Mouse (Mus musculus): Measurements from ENCODE around the gene March10.

DNA sequence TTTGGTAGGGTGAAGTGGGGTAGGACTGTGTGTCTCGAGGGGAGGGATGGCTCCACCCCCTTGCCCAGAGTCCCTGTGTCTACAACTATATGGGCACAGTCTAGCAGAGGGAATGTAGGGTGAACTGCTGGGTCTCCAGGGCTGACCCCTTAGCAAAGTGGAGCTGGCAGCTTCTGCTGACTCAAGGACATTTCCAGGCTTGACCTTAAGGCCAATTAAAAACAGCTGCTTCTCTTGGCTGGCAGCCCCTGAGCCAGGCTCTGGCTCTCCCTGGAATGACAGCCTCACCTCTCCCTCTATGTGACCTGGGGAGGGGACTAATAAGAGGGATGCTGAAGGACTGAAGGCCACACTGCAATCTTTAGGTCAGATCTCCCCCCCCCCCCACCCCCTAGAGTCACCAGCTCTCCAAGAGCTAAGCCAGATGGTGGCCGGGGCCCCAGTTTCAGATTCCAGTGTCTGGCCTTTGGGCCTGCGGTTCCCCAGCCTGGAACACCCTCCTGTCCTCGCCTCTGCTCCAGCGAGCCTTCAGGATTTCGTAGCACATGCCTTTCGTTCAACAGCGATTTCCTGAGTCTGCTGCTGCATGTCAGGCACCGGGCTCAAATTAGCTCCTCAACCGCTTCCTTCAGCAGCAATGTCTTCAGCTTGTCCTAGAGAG lies 143.4 kb downstream of the March10 start:
- TF ChIP-seq EP300 (IDR thresholded peaks at IDR 0.05; ENCODE audit: insufficient read depth, low read depth, low read length) (no peak), CTCF (IDR thresholded peaks at IDR 0.05; ENCODE audit: low read depth, low read length) (no peak), POLR2A (IDR thresholded peaks at IDR 0.05; ENCODE audit: insufficient read depth, low read length) (no peak)

All from ES-Bruce4 (cell line).